Mouse (Mus musculus) MEL (cell line): ENCODE data around the gene Mymx.

Source experiments
- CHD1 ChIP-seq: IDR thresholded peaks from 2 replicates; pipeline ENCODE4 v1.6.1; 2012; ENCODE audit warnings: low read depth, mild to moderate bottlenecking, inconsistent platforms, low read length, improper control_type of control experiment
- CTCF ChIP-seq, 3 experiments: IDR thresholded peaks in 2 of 3; conservative IDR thresholded peaks in 1 of 3; 2 replicates each; pipeline ENCODE4 v1.5.1; 2011 to 2012; ENCODE audit warnings: low read length in 3 of 3, low read depth in 2 of 3, mild to moderate bottlenecking in 2 of 3, improper control_type of control experiment in 1 of 3, inconsistent platforms in 1 of 3, mixed read lengths in 1 of 3, moderate library complexity in 1 of 3; ENCODE audit not compliant: control insufficient read depth in 1 of 3, insufficient read depth in 1 of 3, poor library complexity in 1 of 3, severe bottlenecking in 1 of 3
- ETS1 ChIP-seq: IDR thresholded peaks from 2 replicates; pipeline ENCODE4 v1.6.1; 2012; ENCODE audit warnings: low read depth, mild to moderate bottlenecking, inconsistent platforms, low read length, improper control_type of control experiment, moderate library complexity
- GATA1 ChIP-seq: IDR thresholded peaks from 2 replicates; pipeline ENCODE4 v1.6.1; 2011; ENCODE audit warnings: low read depth, low read length, improper control_type of control experiment
- HCFC1 ChIP-seq: IDR thresholded peaks from 2 replicates; pipeline ENCODE4 v1.6.1; 2012; ENCODE audit warnings: low read depth, mild to moderate bottlenecking, inconsistent platforms, low read length, improper control_type of control experiment, moderate library complexity
- MAX ChIP-seq: IDR thresholded peaks from 2 replicates; pipeline ENCODE4 v1.6.1; 2011; ENCODE audit warnings: low read length, improper control_type of control experiment
- MXI1 ChIP-seq: IDR thresholded peaks from 2 replicates; pipeline ENCODE4 v1.6.1; 2011; ENCODE audit warnings: mild to moderate bottlenecking, low read depth, low read length, improper control_type of control experiment
- POLR2A ChIP-seq, 2 experiments: IDR thresholded peaks; 2 replicates each; pipeline ENCODE4 v1.6.1; 2011 to 2012; ENCODE audit warnings: low read length in 2 of 2, mild to moderate bottlenecking in 2 of 2, control low read depth in 1 of 2, improper control_type of control experiment in 1 of 2, low read depth in 1 of 2, moderate library complexity in 1 of 2; ENCODE audit not compliant: control insufficient read depth in 1 of 2, insufficient read depth in 1 of 2, poor library complexity in 1 of 2
- POLR2AphosphoS2 ChIP-seq: IDR thresholded peaks from 2 replicates; pipeline ENCODE4 v1.6.1; 2011; ENCODE audit warnings: low read length, improper control_type of control experiment
- POLR2AphosphoS5 ChIP-seq: IDR thresholded peaks from 2 replicates; pipeline ENCODE4 v1.6.1; 2012; ENCODE audit warnings: low read depth, borderline replicate concordance, mild to moderate bottlenecking, inconsistent platforms, low read length, moderate library complexity, mixed read lengths
- TAL1 ChIP-seq: IDR thresholded peaks from 2 replicates; pipeline ENCODE4 v1.6.1; 2012; ENCODE audit warnings: mild to moderate bottlenecking, inconsistent platforms, low read length, moderate library complexity, mixed read lengths
- TBP ChIP-seq: IDR thresholded peaks from 2 replicates; pipeline ENCODE4 v1.8.0; 2011; ENCODE audit warnings: low read depth, low read length, improper control_type of control experiment
- ZKSCAN1 ChIP-seq: IDR thresholded peaks from 2 replicates; pipeline ENCODE4 v1.6.1; 2012; ENCODE audit warnings: low read depth, mild to moderate bottlenecking, inconsistent platforms, low read length, improper control_type of control experiment, moderate library complexity

GRCm38 (mm10) chr17:45612921-45613320 is 11.0 kb upstream of the Mymx start:
- no peak for TF ChIP-seq ZKSCAN1
- TF ChIP-seq CTCF (IDR thresholded peaks at IDR 0.05 in 2 of 3, conservative IDR thresholded peaks at IDR 0.05 in 1 of 3; ENCODE audit: control insufficient read depth in 1 of 3, insufficient read depth in 1 of 3, low read depth in 2 of 3, low read length in 3 of 3, poor library complexity in 1 of 3, severe bottlenecking in 1 of 3) = no peak
- no peak for TF ChIP-seq TAL1
- TF ChIP-seq POLR2AphosphoS2 = no peak
- TF ChIP-seq TBP = no peak
- no peak for TF ChIP-seq MAX
- TF ChIP-seq MXI1 = no peak
- no peak for TF ChIP-seq ETS1
- 0 out of 2 replicates have a peak, but pooled peaks have one; percentile 18 for TF ChIP-seq HCFC1
- TF ChIP-seq CHD1 = no peak
- TF ChIP-seq POLR2A (IDR thresholded peaks at IDR 0.05; ENCODE audit: control insufficient read depth in 1 of 2, insufficient read depth in 1 of 2, low read depth in 1 of 2, low read length in 2 of 2, poor library complexity in 1 of 2) = no peak
- no peak for TF ChIP-seq POLR2AphosphoS5
- no peak for TF ChIP-seq GATA1
